Mouse (Mus musculus) forebrain, embryonic 16.5 days (tissue): ENCODE measurements around the gene Ly6g6d. TPM values are rescaled to one million over a fixed set of nuclear protein-coding genes. Genes with fewer than 3 reads are reported as not detected.

Source experiments
- ATAC-seq: fragments of 200-750 bp; cut with Nextera tagmentation; 2 replicates; pipeline ENCODE4 v1.8.0; 2017; ENCODE audit warnings: mild to moderate bottlenecking, moderate library complexity
- H3K27ac ChIP-seq: fragments of 300-500 bp; sonication (generic); 2 replicates; pipeline ENCODE4 v1.5.1; 2014; ENCODE audit warnings: low read length, control low read depth
- H3K27me3 ChIP-seq: fragments of 300-500 bp; sonication (generic); replicated peaks from 2 replicates; pipeline ENCODE4 v1.6.1; 2014; ENCODE audit warnings: low read length; ENCODE audit not compliant: control insufficient read depth, insufficient read depth
- H3K36me3 ChIP-seq: fragments of 300-500 bp; sonication (generic); 2 replicates; pipeline ENCODE4 v1.6.1; 2014; ENCODE audit not compliant: control insufficient read depth, insufficient read depth
- H3K4me1 ChIP-seq: fragments of 300-500 bp; sonication (generic); replicated peaks from 2 replicates; pipeline ENCODE4 v1.6.1; 2014; ENCODE audit warnings: low read length; ENCODE audit not compliant: control insufficient read depth, insufficient read depth
- H3K4me2 ChIP-seq: fragments of 300-500 bp; sonication (generic); 2 replicates; pipeline ENCODE4 v1.6.1; 2014; ENCODE audit warnings: mild to moderate bottlenecking, low read length, control low read depth
- H3K4me3 ChIP-seq: fragments of 300-500 bp; sonication (generic); replicated peaks from 2 replicates; pipeline ENCODE4 v1.5.1; 2014; ENCODE audit warnings: mild to moderate bottlenecking, low read length, control low read depth
- H3K9ac ChIP-seq: fragments of 300-500 bp; sonication (generic); replicated peaks from 2 replicates; pipeline ENCODE4 v1.6.1; 2014; ENCODE audit warnings: low read depth, low read length, control low read depth
- H3K9me3 ChIP-seq: fragments of 300-500 bp; sonication (generic); 2 replicates; pipeline ENCODE4 v1.6.1; 2016; ENCODE audit warnings: low read length; ENCODE audit not compliant: control insufficient read depth
- WGBS: fragments of 180-500 bp; shearing (Covaris S2); extraction: QIAGEN DNeasy Blood & Tissue Kit; methylation state at CpG from one replicate; pipeline ENCODE4 v1.1.7; 2014; 5-methylcytosine and 5-hydroxymethylcytosine counted together
- polyA plus RNA-seq: library from polyadenylated mRNA; unstranded; fragments of >200 nt; fragmentation: Nextera tagmentation; extraction: Ambion mirVana; gene quantifications from 2 replicates; pipeline ENCODE4 v1.2.1, GENCODE M21; 2015

The Ly6g6d gene
- polyA plus RNA-seq, 1 experiment from 2014 or later, result 1.6 TPM

GRCm38 (mm10) chr17:35031880-35032279 is 46.0 kb downstream of the Ly6g6d start:
- no peak overlapping the region for H3K9ac ChIP-seq
- H3K36me3 ChIP-seq, result no peaks in the 10 kb centered on the region
- H3K4me2 ChIP-seq, result no peak overlapping the region
- no peaks in the 10 kb centered on the region for H3K27me3 ChIP-seq
- no peak overlapping the region for H3K27ac ChIP-seq
- WGBS, result 89% methylated on average over 7 of the region's 7 CpGs
- ATAC-seq, result no peak
- no peaks in the 10 kb centered on the region for H3K9me3 ChIP-seq
- peaks cover 12% of the 10 kb centered on the region for H3K4me1 ChIP-seq
- no peak overlapping the region for H3K4me3 ChIP-seq

GRCm38 (mm10) chr17:35031272-35031671 is 46.6 kb downstream of the Ly6g6d start:
- Histone ChIP-seq H3K4me3 (no peak overlapping the region), H3K27me3 (no peaks in the 10 kb centered on the region), H3K36me3 (no peaks in the 10 kb centered on the region), H3K4me1 (peaks cover 16% of the 10 kb centered on the region), H3K9me3 (no peaks in the 10 kb centered on the region), H3K4me2 (no peak overlapping the region), H3K9ac (no peak overlapping the region), H3K27ac (no peak overlapping the region)
- WGBS, result 89% methylated on average over 11 of the region's 11 CpGs
- ATAC-seq, result no peak

- H3K4me3 ChIP-seq, result no peak overlapping the region
- H3K4me1 ChIP-seq, result peaks cover 19% of the 10 kb centered on the region
- H3K9me3 ChIP-seq, result no peaks in the 10 kb centered on the region
- H3K36me3 ChIP-seq, result no peaks in the 10 kb centered on the region
- no peak for ATAC-seq
- H3K27me3 ChIP-seq, result no peaks in the 10 kb centered on the region
- H3K4me2 ChIP-seq, result no peak overlapping the region
- no peak overlapping the region for H3K9ac ChIP-seq
- 35% methylated on average over 19 of the region's 19 CpGs for WGBS
- no peak overlapping the region for H3K27ac ChIP-seq
These were observed 48.0 kb downstream of the Ly6g6d start for GRCm38 (mm10) chr17:35029691-35030532.

- H3K4me1 ChIP-seq, result peaks cover 19% of the 10 kb centered on the region
- no peak for ATAC-seq
- no peaks in the 10 kb centered on the region for H3K27me3 ChIP-seq
- H3K36me3 ChIP-seq, result no peaks in the 10 kb centered on the region
- no peaks in the 10 kb centered on the region for H3K9me3 ChIP-seq
- WGBS, result 86% methylated on average over 2 of the region's 2 CpGs
- no peak overlapping the region for H3K4me3 ChIP-seq
- H3K9ac ChIP-seq, result no peak overlapping the region
- no peak overlapping the region for H3K27ac ChIP-seq
- H3K4me2 ChIP-seq, result no peak overlapping the region
These were observed 49.5 kb downstream of the Ly6g6d start for GRCm38 (mm10) chr17:35028315-35028714.

- no peaks in the 10 kb centered on the region for H3K9me3 ChIP-seq
- peak within 1 kb of the TSS; percentile 15 for H3K4me2 ChIP-seq
- no peaks in the 10 kb centered on the region for H3K27me3 ChIP-seq
- no peak within 1 kb of the TSS for H3K4me3 ChIP-seq
- H3K9ac ChIP-seq, result peak within 1 kb of the TSS; percentile 48
- no peaks in the 10 kb centered on the region for H3K36me3 ChIP-seq
- peak; percentile 84 for ATAC-seq
- H3K4me1 ChIP-seq, result peaks cover 19% of the 10 kb centered on the region
- peak within 1 kb of the TSS; percentile 73 for H3K27ac ChIP-seq
- WGBS, result 22% methylated on average over 13 of the region's 13 CpGs
These were observed 50.4 kb downstream of the Ly6g6d start, which contains the start of gene Sapcd1 for GRCm38 (mm10) chr17:35027277-35028068. Sapcd1 (minus strand) TSS chr17:35028016.

GRCm38 (mm10) chr17:35026206-35026605 is 51.7 kb downstream of the Ly6g6d start:
- H3K9me3 ChIP-seq, result no peaks in the 10 kb centered on the region
- peaks cover 25% of the 10 kb centered on the region for H3K4me1 ChIP-seq
- no peak for ATAC-seq
- no peaks in the 10 kb centered on the region for H3K36me3 ChIP-seq
- H3K9ac ChIP-seq, result no peak overlapping the region
- WGBS, result 84% methylated on average over 5 of the region's 5 CpGs
- no peaks in the 10 kb centered on the region for H3K27me3 ChIP-seq
- H3K4me2 ChIP-seq, result no peak overlapping the region
- no peak overlapping the region for H3K27ac ChIP-seq
- H3K4me3 ChIP-seq, result no peak overlapping the region

GRCm38 (mm10) chr17:35024691-35025488 is 53.0 kb downstream of the Ly6g6d start:
- H3K27me3 ChIP-seq, result no peaks in the 10 kb centered on the region
- 79% methylated on average over 5 of the region's 10 CpGs for WGBS
- no peak overlapping the region for H3K9ac ChIP-seq
- no peaks in the 10 kb centered on the region for H3K9me3 ChIP-seq
- no peak overlapping the region for H3K4me3 ChIP-seq
- no peak for ATAC-seq
- no peak overlapping the region for H3K27ac ChIP-seq
- no peak overlapping the region for H3K4me2 ChIP-seq
- no peaks in the 10 kb centered on the region for H3K36me3 ChIP-seq
- H3K4me1 ChIP-seq, result peaks cover 25% of the 10 kb centered on the region

- Histone ChIP-seq H3K27ac (no peak overlapping the region), H3K4me3 (no peak overlapping the region), H3K27me3 (no peaks in the 10 kb centered on the region), H3K4me1 (peaks cover 22% of the 10 kb centered on the region), H3K4me2 (no peak overlapping the region), H3K9me3 (no peaks in the 10 kb centered on the region), H3K9ac (no peak overlapping the region), H3K36me3 (no peaks in the 10 kb centered on the region)
- ATAC-seq, result no peak
- WGBS, result 74% methylated on average over 13 of the region's 13 CpGs
These were observed 53.6 kb downstream of the Ly6g6d start for GRCm38 (mm10) chr17:35024261-35024660.

GRCm38 (mm10) chr17:35023756-35024155 is 54.1 kb downstream of the Ly6g6d start:
- Histone ChIP-seq H3K27me3 (no peaks in the 10 kb centered on the region), H3K4me1 (peaks cover 22% of the 10 kb centered on the region), H3K27ac (no peak overlapping the region), H3K4me2 (no peak overlapping the region), H3K9ac (no peak overlapping the region), H3K9me3 (no peaks in the 10 kb centered on the region), H3K4me3 (no peak overlapping the region), H3K36me3 (no peaks in the 10 kb centered on the region)
- 90% methylated on average over 4 of the region's 4 CpGs for WGBS
- ATAC-seq, result no peak
